Mouse (Mus musculus): Measurements from ENCODE around the gene Lyz2.
"Not testable (repeated sequence)": the region's sequence is repeated elsewhere in the genome, so short reads cannot be mapped to it uniquely, and the experiment has no call there.

DNA sequence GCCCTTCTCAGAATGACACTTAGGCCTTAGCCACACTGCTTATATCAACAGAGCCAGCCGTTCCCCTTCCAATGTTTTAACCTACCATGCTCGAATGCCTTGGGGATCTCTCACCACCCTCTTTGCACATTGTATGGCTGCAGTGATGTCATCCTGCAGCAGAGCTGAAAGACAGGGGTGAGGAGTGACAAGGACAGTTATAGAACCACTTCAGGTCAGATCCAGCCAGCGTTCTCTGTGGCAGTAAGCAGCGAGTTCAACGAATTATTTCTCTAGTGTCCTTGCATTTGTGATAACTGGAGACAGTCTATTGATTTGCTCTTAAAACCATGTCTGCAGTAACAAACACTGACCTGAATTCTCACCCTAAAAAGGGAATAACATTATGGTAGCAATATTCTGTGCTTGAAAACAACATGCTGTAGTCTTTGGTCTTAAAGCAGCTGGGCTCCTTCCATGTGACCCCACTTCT lies 6.9 kb upstream of the Lyz2 start:
- TF ChIP-seq CTCF (conservative IDR thresholded peaks at IDR 0.05 in 1 of 2, IDR thresholded peaks at IDR 0.05 in 1 of 2; ENCODE audit: low read depth in 2 of 2, low read length in 2 of 2); HCFC1 (IDR thresholded peaks at IDR 0.05; ENCODE audit: low read depth, low read length); EP300 (IDR thresholded peaks at IDR 0.05; ENCODE audit: low read length): not testable (repeated sequence)
